Comparison of ENCODE assay signal across 22 mouse cellular contexts in the genomic region with DNA sequence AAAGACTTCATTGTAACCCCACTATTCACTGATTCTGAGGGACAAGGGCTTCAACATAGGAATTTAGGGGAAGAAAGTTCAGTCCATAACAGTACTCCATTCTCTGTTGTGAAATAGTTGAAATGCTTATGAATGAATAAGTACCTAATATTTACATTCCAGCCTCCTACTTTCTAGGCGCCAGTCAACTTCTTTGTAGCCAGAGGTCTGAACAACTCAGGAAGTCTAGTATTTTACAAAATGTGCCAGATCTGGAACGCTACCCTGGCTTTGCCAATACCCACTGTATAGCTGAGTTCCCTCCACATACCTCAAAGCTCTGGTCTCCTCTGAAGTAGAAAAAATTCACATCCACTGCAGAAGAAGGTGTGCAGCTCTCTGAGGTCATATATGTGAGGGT.
DNase-seq lines count a peak whose midpoint lies in the region; ATAC-seq lines count a peak whose summit lies in the region.
"Had no signal": no experiment of that assay in that cellular context is flagged by ENCODE, and none has a peak within 500 bp of the region (broad histone marks: within the 10 kb centered on the region; RNA-seq: fewer than 3 reads in every experiment).

No protein-coding gene starts in this region.

- no peaks in the 10 kb centered on the region for H3K9me3 ChIP-seq in lung, embryonic 16.5 days (ENCODE audit: control insufficient read depth, low read length)
- H3K9me3 ChIP-seq in heart, embryonic 12.5 days (replicated peaks) = no peaks in the 10 kb centered on the region
- H3K9me3 ChIP-seq in neural tube, embryonic 15.5 days (replicated peaks) = no peaks in the 10 kb centered on the region
- H3K9me3 ChIP-seq: embryonic facial prominence, embryonic 13.5 days; forebrain, embryonic 12.5 days; forebrain, embryonic 15.5 days; heart, embryonic 13.5 days; hindbrain, embryonic 12.5 days; hindbrain, embryonic 15.5 days had no signal

- peak overlapping the region; percentile 89 for H3K27ac ChIP-seq in lung, embryonic 16.5 days (ENCODE audit: low read length)
- H3K27ac ChIP-seq in heart, embryonic 12.5 days (ENCODE audit: poor library complexity, severe bottlenecking) = no peak overlapping the region
- H3K27ac ChIP-seq in neural tube, embryonic 15.5 days (replicated peaks) = no peak overlapping the region
- H3K27ac ChIP-seq: embryonic facial prominence, embryonic 13.5 days; forebrain, embryonic 12.5 days; forebrain, embryonic 15.5 days; heart, embryonic 13.5 days; hindbrain, embryonic 12.5 days; hindbrain, embryonic 15.5 days had no signal

- no peak overlapping the region for H3K9ac ChIP-seq in lung, embryonic 16.5 days (ENCODE audit: low read length)
- no peak overlapping the region for H3K9ac ChIP-seq in heart, embryonic 12.5 days
- H3K9ac ChIP-seq in neural tube, embryonic 15.5 days (replicated peaks) = no peak overlapping the region
- H3K9ac ChIP-seq: embryonic facial prominence, embryonic 13.5 days; forebrain, embryonic 12.5 days; forebrain, embryonic 15.5 days; heart, embryonic 13.5 days; hindbrain, embryonic 12.5 days; hindbrain, embryonic 15.5 days had no signal

- no peak overlapping the region for H3K4me2 ChIP-seq in lung, embryonic 16.5 days (ENCODE audit: low read depth, low read length)
- H3K4me2 ChIP-seq in heart, embryonic 12.5 days = no peak overlapping the region
- H3K4me2 ChIP-seq in neural tube, embryonic 15.5 days = no peak overlapping the region
- H3K4me2 ChIP-seq: embryonic facial prominence, embryonic 13.5 days; forebrain, embryonic 12.5 days; forebrain, embryonic 15.5 days; heart, embryonic 13.5 days; hindbrain, embryonic 12.5 days; hindbrain, embryonic 15.5 days had no signal

- ATAC-seq in lung, embryonic 16.5 days (ENCODE audit: low read depth) = peak; percentile 83
- ATAC-seq in heart, embryonic 12.5 days (ENCODE audit: insufficient number of reproducible peaks, low FRiP score) = no peak
- no peak for ATAC-seq in neural tube, embryonic 15.5 days (ENCODE audit: low FRiP score)
- ATAC-seq: forebrain, embryonic 15.5 days had no signal

- no peak for DNase-seq in lung, postnatal 4 days
- peak; percentile 58 for DNase-seq in Muller cell, postnatal 12 days (ENCODE audit: inconsistent ontology term)
- DNase-seq in lung, postnatal 25 days (ENCODE audit: low spot score) = peak; percentile 11
- DNase-seq: adrenal gland, adult 2 months; adrenal gland, postnatal 14 days; cerebellum, adult 11 months; cerebellum, adult 2 months; cerebellum, adult 9-11 months; cerebellum, postnatal 25 days; gastrocnemius, postnatal 25 days; heart, adult 18-20 months; heart, postnatal 14 days had no signal

- 50% methylated on average over 2 of the region's 2 CpGs for WGBS in lung, embryonic 16.5 days
- 69% methylated on average over 2 of the region's 2 CpGs for WGBS in heart, embryonic 12.5 days
- WGBS in neural tube, embryonic 15.5 days = 95% methylated on average over 2 of the region's 2 CpGs

- peaks cover 9% of the 10 kb centered on the region; the same call in 1 of the 2 replicates for H3K4me1 ChIP-seq in lung, embryonic 16.5 days (replicated peaks; ENCODE audit: control insufficient read depth, insufficient read depth, low read length)
- H3K4me1 ChIP-seq in heart, embryonic 12.5 days (replicated peaks) = peaks cover 4% of the 10 kb centered on the region; the same call in 1 of the 2 replicates
- peaks cover 6% of the 10 kb centered on the region for H3K4me1 ChIP-seq in neural tube, embryonic 15.5 days
- H3K4me1 ChIP-seq: hindbrain, embryonic 12.5 days; hindbrain, embryonic 15.5 days had no signal

- no peak overlapping the region for H3K4me3 ChIP-seq in lung, embryonic 16.5 days (ENCODE audit: low read length)
- H3K4me3 ChIP-seq in heart, embryonic 12.5 days = no peak overlapping the region
- no peak overlapping the region for H3K4me3 ChIP-seq in neural tube, embryonic 15.5 days (replicated peaks)
- H3K4me3 ChIP-seq: embryonic facial prominence, embryonic 13.5 days; erythroblast, embryonic 14.5 days; forebrain, embryonic 12.5 days; forebrain, embryonic 15.5 days; heart, embryonic 13.5 days; hindbrain, embryonic 12.5 days; hindbrain, embryonic 15.5 days had no signal

- no peaks in the 10 kb centered on the region for H3K27me3 ChIP-seq in lung, embryonic 16.5 days (ENCODE audit: control insufficient read depth, insufficient read depth, low read depth, low read length)
- no peaks in the 10 kb centered on the region for H3K27me3 ChIP-seq in heart, embryonic 12.5 days (replicated peaks)
- H3K27me3 ChIP-seq in neural tube, embryonic 15.5 days (replicated peaks) = no peaks in the 10 kb centered on the region
- H3K27me3 ChIP-seq: forebrain, embryonic 12.5 days; forebrain, embryonic 15.5 days; heart, embryonic 13.5 days; hindbrain, embryonic 12.5 days; hindbrain, embryonic 15.5 days had no signal

- H3K36me3 ChIP-seq in lung, embryonic 16.5 days (ENCODE audit: control insufficient read depth, insufficient read depth, low read length) = no peaks in the 10 kb centered on the region
- no peaks in the 10 kb centered on the region for H3K36me3 ChIP-seq in heart, embryonic 12.5 days
- no peaks in the 10 kb centered on the region for H3K36me3 ChIP-seq in neural tube, embryonic 15.5 days
- H3K36me3 ChIP-seq: embryonic facial prominence, embryonic 13.5 days; forebrain, embryonic 12.5 days; forebrain, embryonic 15.5 days; heart, embryonic 13.5 days; hindbrain, embryonic 12.5 days; hindbrain, embryonic 15.5 days had no signal

Comparison
In these comparisons a context has a peak if more than half of its experiments do, and no peak if none do; other contexts are left out.
1. DNase-seq: peak in Muller cell, postnatal 12 days (single experiment) and lung, postnatal 25 days (single experiment); none in lung, postnatal 4 days (0 of 2).